Mouse (Mus musculus) retina, postnatal 1 day (tissue): ENCODE data around the gene Tmem131l.

Experiments used
- DNase-seq: peaks from one replicate; pipeline ENCODE4 v3.0.0-alpha.2; 2012

The Tmem131l gene

DNA sequence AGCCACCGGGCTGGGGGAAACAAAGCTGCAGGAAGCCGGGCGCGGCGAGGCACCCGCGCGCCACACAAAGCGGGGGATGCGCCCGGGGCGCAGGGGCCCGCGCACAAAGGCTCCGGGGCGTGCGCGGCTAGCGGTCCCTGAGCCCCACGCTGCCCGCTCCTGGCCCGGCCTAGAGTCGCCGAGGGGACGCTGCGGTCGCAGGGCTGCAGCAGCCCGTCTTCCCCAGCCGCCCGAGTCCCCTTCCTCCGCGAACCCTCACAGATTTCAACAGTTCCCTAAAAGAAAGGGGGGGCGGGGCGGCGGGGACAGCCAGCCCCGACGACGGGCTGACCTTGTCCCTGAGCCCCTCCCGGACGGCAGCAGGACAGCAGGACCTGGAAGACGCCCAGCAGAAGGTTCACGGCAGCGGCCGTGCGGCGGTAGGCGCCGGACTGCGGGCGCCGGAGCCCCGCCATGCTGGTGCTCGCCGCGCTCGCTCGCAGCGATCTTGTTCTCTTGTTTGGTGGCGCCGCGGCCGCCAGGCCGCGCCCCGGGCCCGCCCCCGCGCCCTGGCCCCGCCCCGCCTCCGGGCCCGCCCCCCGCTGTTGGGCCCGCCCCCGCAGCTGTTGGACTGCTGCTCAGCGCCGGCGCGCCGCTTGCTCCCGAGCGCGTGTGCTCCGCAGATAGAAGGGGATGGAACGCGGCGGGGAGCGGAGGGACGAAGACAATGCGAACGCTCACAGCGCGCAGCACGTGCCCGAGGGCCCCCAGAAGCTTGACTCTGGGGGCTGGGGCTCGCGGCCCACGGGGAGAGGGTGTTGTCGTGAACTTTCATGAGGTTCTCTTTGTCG is at the start of gene Tmem131l:
TSS of gene Tmem131l (minus strand) at position 530 of the 830 bp plus-strand sequence.
- DNase-seq: peak; percentile 95

GRCm38 (mm10) chr3:84086921-84087320 is 46.9 kb upstream of the Tmem131l start:
- peak; percentile 37 for DNase-seq

- no peak for DNase-seq
These were observed 46.4 kb upstream of the Tmem131l start for GRCm38 (mm10) chr3:84086337-84086736.

DNA sequence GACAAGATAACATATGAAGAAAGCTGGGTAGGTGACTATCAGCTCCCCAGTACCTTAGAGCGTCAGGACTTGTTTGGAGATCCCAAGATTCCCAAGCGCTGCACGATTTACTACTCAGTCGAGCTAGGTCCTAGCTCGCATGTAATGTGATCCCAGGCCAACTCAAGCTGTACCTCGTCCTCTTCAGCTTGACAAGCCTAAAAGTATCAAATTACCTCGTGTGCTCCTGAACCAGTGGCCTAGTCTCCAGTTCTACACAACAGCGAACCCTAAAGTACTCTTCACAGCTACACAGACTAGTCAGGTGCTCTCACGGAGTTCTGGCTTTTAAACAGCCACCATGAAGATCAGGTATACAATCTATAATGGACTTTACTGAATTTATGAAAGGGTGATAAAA is 45.5 kb upstream of the Tmem131l start:
- no peak for DNase-seq

GRCm38 (mm10) chr3:84081208-84081722 is 41.3 kb upstream of the Tmem131l start:
- no peak for DNase-seq

DNA sequence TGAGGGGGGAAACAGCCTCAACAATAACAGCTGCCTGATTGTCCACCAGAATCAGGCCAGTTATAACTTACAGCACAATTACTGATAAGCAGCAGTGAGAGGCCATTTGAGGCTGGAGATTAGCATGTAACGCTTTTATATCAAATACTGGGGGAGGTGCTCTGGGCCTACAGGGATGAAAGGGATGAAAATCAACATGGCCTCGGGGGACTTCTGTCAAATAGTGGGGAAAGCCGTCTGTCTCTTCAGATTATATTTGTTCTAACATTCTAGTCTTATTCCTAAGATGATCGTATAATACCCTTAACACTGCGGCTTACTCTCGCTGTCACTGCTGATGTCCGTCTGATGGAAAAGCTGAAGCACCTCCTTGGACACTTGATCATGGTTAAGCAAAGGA is 40.1 kb upstream of the Tmem131l start:
- peak; percentile 62 for DNase-seq

DNA sequence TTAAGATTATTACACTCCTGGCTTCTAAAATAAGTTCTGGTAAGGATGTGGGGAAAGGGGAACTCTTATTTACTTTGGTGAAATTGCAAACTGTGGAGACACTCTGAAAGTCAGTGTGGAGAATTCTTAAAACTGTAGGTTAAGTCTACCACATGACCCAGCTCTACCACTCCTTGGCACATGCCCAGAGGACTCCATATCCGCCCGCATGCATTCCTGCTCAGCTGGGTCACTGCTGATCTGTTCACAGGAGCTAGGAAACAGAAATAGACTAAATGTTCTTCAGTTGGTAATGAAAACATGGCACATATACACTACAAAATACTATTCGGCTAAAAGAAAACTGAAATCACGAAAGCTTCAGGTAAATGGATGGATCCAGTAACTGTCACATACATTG is 37.5 kb upstream of the Tmem131l start:
- no peak for DNase-seq

DNA sequence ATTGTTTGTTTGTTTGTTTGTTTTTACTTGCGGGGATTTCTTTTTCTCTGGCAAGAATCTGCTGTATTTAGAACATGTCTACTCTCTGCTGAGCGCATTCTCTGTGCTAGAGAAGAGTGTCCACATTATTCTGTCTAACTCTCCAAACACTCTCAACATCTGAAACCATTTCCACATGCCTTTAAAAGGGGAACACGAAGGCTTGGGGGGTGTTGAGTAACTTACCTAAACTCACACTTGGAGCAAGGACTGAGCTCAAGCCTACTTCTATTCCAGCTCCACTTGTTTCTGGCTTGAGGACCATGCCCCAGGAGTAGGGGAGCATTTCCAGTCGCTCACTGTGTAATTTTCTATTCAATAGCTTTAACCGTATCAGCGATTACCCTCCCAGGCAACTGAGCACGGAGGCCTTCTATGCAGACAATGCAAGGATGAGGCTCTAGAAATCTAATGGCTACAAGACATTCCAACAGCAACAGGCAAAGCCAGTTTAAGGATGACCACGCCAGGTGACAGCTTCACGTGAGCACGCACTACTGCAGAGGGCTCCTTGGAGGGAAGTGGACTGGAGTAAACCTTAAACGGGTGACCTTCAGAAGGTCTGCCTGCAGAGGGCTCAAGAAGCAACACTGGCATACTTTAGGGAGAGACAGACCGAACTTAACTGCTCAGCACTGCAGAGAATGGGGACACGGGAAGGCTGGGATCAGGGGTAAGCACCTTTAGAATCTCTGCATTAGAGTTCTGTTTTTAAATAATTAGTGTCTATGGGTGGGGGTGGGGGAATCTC is 36.8 kb upstream of the Tmem131l start:
- DNase-seq: no peak

GRCm38 (mm10) chr3:84075516-84075915 is 35.5 kb upstream of the Tmem131l start:
- no peak for DNase-seq

DNA sequence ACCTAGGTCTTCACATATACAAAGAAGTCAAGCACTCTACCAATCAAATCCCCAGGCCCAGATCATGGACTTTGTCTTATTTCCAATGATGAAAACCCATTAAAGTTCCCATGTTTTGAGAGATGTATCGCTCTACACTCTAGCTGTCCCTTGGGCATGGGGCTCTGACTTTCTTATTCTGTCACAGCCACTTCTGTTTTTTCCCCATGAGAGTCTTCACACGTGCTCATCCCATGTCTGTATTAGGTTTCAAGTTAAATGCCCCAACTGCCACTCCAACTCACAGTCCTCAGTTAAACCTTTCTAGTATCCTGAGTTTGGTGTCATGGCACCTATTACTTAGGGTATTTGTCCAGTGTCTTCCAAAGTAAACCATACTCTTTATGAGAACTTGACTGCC is 34.8 kb upstream of the Tmem131l start:
- no peak for DNase-seq

DNA sequence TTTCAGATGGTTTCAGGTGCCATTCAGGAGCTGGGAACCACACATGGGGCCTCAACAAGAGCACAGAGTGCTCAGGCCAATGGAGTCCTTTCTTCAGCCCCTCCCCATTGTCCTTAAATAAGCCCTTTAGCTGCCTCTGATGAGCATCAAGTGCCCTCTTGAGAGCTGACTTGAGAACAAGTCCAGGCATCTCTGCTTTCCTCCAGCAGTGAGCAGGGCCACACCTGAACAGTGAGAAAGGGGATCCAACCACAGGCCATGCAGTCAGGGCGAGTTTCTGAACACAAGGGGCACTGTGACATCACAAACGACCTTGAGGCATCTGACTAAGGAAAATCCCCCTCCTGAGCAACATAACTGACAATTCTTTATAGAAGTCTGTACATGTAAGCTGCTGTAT is 31.7 kb upstream of the Tmem131l start:
- DNase-seq: no peak

DNA sequence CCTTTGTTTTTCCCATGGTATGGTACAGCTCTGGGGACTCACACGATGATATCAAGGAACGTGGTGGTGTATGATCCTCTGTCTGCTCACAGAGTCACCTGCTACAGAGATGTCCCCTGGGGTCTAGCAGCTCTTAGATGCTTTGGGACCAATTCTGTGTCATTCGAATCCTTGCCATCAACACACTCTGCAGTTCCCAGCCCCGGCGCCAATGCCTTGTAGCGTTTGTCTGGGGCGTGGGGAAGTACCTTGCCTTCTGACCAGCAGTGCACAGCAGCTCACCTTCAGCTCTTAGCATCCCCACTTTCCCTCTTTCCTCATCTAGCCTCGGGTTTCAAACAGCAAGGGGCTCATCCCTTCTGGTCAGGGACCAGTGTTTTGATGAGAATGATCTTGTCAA is 30.8 kb upstream of the Tmem131l start:
- DNase-seq: no peak

GRCm38 (mm10) chr3:84068831-84069709 is 29.1 kb upstream of the Tmem131l start:
- no peak for DNase-seq

- DNase-seq: no peak
These were observed 25.9 kb upstream of the Tmem131l start for GRCm38 (mm10) chr3:84065825-84066224.

GRCm38 (mm10) chr3:84063369-84063914 is 23.5 kb upstream of the Tmem131l start:
- DNase-seq: no peak

DNA sequence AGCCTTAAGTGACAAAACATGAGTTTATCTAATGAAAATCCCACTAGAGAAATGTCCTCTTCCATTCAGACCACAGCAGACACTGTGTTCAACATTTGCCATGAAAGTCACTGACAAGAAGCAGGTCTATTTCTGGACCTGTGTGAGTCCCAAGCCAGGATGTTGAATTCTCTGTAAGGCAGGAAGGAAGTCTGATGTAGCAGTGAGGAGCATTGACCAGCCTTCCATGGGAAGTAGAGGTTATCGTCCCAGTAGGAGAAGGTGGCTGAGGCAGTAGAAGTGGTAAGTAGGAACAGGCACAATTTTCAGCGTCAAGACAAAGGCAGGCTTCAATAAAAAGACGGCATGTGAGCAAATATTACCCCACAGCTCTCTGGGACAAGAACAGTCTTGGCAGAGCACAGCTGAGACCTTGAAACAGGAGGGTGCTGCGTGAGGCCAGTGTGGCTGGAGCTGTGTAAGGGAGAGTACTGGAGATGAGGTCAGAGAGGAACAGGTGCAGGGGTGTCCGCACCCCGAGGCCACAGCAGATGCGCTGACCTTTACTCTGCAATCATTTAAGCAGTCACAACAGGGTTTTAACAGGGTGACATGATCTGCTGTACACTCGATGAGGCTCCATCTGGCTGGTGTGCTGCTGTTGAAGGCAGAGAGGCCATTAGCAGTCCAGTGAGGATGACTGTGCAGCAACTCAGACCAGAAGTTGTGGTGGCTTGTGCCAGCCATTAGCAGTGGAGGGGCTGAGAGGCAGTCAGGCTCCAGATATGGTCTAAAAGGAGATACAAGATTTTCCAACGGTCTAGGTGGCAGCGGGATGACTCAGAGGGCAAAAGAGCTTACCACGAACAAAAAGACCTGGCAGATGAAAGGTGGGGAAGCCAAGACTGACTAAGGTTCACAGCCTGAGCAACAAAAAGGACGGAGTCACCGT is 21.8 kb upstream of the Tmem131l start:
- peak; percentile 25 for DNase-seq

DNA sequence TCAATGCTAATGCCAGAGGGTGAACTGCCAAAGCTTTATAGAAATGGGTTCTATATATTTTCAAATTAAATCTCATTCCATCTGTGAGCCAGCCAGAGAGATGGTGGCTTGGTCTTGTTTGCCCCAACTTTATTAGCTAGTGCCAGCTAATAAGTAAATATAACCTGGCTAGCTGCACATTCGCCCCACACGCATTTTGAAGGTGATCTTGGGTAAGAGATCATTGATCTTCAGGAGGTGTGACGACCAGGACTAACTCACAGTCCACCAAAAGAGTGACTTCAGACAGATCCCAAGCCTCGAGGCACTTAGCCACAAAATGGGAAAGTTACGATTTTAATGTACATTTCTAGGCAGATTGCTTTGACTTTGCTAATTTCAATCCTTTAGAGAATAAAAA is 21.0 kb upstream of the Tmem131l start:
- no peak for DNase-seq

- DNase-seq: no peak
These were observed 20.2 kb upstream of the Tmem131l start for GRCm38 (mm10) chr3:84060128-84060527.

DNA sequence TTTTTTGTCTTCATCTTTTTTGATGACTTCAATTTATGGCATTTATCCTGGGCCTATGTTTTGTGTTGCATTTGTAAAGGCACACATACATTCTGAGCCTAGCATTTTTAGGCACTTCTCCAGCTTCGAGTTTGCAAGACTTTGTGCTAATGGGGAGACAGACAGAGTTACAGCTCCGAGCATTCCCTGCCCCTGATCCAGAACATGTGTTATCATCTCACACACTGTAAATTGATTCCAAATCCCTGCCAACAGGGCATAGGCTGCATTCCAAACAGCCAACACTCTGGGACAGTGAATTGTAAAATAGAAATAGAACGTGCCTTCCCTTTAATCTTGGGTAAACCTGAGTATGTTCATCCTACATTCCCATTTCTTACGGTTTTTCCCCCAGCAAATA is 19.7 kb upstream of the Tmem131l start:
- no peak for DNase-seq

GRCm38 (mm10) chr3:84059261-84059660 is 19.3 kb upstream of the Tmem131l start:
- no peak for DNase-seq

DNA sequence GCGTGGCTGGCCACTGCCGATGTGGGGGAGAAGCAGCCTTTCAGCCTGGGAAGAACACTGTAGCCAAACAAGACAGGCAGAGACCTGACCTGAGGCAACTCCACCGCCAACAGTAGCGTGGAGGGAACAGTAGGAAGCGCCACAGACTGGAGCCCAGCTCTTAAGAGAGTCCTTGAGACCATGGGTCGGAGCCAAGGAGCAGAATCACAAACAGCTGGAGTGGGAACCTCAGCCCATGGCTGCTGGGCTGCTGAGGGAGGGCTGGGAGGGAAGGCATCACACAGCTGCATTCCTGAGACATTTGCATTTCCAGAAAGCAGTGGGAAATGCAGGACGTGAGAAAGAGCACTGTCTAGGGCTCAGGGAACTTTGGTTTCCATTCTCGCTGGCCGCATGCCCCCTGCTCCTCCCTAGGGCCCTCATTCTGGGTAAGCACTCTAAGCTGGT is 8.8 kb upstream of the Tmem131l start:
- DNase-seq: peak; percentile 30
